Mouse (Mus musculus) thymus, adult 2 months (tissue): Measurements from ENCODE around the gene Hs3st2. TPM values are rescaled to one million over a fixed set of nuclear protein-coding genes. Genes with fewer than 3 reads are reported as not detected.

ENCODE experiments used
- DNase-seq: peaks from one replicate; pipeline ENCODE4 v3.0.0; 2021
- H3K27ac ChIP-seq: fragments of 200-500 bp; 2 replicates; pipeline ENCODE4 v1.5.1; 2012; ENCODE audit warnings: low read length, control low read depth; ENCODE audit not compliant: control insufficient read depth, insufficient read depth
- H3K27me3 ChIP-seq: fragments of 200-500 bp; 2 replicates; pipeline ENCODE4 v1.6.1; 2012; ENCODE audit warnings: mild to moderate bottlenecking, low read length, moderate library complexity, mixed read lengths; ENCODE audit not compliant: control insufficient read depth, insufficient read depth
- H3K36me3 ChIP-seq: fragments of 200-500 bp; 2 replicates; pipeline ENCODE4 v1.6.1; 2012; ENCODE audit warnings: mild to moderate bottlenecking, low read length, moderate library complexity; ENCODE audit not compliant: control insufficient read depth, insufficient read depth
- H3K4me1 ChIP-seq: fragments of 200-500 bp; replicated peaks from 2 replicates; pipeline ENCODE4 v1.6.1; 2012; ENCODE audit warnings: low read length; ENCODE audit not compliant: control insufficient read depth, insufficient read depth
- H3K4me3 ChIP-seq: fragments of 200-500 bp; 2 replicates; pipeline ENCODE4 v1.5.1; 2012; ENCODE audit warnings: mild to moderate bottlenecking, low read length, control low read depth, moderate library complexity; ENCODE audit not compliant: control insufficient read depth, insufficient read depth
- CTCF ChIP-seq: fragments of 200-500 bp; IDR thresholded peaks from 2 replicates; pipeline ENCODE4 v1.5.1; 2012; ENCODE audit warnings: mild to moderate bottlenecking, control low read depth, low read length, moderate library complexity, borderline replicate concordance; ENCODE audit not compliant: control insufficient read depth, poor library complexity, insufficient read depth; ENCODE audit errors: extremely low read depth
- POLR2A ChIP-seq: fragments of 200-500 bp; IDR thresholded peaks from 2 replicates; pipeline ENCODE4 v1.6.1; 2012; ENCODE audit warnings: mild to moderate bottlenecking, low read length, control low read depth, moderate library complexity; ENCODE audit not compliant: control insufficient read depth, poor library complexity, insufficient read depth; ENCODE audit errors: extremely low read depth
- WGBS: fragments of 180-500 bp; shearing (Covaris S2); methylation state at CpG from one replicate; pipeline ENCODE4 v1.1.7; 2018; 5-methylcytosine and 5-hydroxymethylcytosine counted together
- polyA plus RNA-seq: library from polyadenylated mRNA; depleted of rRNA; stranded (reverse); fragments of >200 nt; gene quantifications from 2 replicates; pipeline ENCODE4 v1.2.3, GENCODE M21; 2012

Gene Hs3st2
- polyA plus RNA-seq, 1 experiment: 0.05 TPM

DNA sequence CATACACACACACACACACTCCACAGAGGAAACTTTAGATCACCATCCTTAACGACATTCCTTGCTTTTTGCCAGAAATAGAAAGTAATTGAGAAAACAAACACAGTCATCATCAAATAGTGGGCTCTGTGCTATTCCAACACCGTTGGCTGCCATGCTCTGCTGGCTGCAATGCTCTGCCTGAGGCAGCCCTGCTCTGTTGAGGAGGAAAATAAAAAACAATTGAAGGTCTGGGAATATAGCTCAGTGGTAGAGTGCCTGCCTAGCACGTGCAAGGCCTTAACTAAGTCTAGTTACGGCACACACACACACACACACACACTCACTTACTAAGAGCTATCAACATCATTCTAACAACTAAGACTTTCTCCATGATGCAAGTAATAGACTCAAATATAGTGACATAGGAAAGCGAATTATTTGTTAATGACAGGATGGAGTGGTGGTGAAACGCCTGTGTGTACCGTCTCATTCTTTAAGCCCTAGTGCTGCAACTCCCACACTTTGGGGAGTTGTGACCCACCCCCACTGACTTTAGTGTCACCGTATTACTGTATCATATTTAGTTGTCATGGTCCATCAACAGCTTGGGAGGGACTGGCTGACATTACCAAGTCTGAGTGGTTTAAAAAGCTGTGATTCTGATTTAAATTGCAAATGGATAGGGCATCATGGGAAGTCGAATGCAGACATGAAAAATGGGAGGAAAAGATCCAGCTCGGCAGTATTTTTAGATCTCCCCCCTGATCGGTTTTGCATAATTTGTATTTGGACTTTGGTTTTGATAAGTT lies 19.3 kb downstream of the Hs3st2 start:
- Histone ChIP-seq H3K36me3 (no peaks in the 10 kb centered on the region), H3K27me3 (no peaks in the 10 kb centered on the region), H3K4me1 (no peaks in the 10 kb centered on the region), H3K27ac (no peak overlapping the region), H3K4me3 (no peak overlapping the region)
- 91% methylated on average over 11 of the region's 11 CpGs for WGBS
- TF ChIP-seq POLR2A: no peak
- TF ChIP-seq CTCF: no peak
- no peak for DNase-seq

DNA sequence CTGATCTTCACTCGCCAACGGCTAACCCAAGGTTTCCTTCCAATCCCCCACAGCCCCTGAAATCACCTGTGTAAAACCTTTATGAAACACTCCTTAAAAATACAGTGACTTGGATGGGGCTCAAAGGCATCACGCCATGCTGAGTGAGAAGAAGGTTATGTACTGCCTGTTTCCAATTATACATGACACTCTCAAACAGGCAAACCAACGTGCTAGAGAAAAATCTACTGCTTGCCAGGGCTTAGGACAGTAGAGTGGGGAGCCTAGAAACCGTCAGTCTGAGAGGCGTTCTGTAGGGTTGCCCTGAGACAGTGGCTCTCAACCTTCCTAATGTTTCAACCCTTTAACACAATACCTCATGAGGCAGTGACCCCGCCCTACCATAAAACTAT lies 19.8 kb downstream of the Hs3st2 start:
- Histone ChIP-seq H3K4me1 (no peaks in the 10 kb centered on the region), H3K36me3 (no peaks in the 10 kb centered on the region), H3K27ac (no peak overlapping the region), H3K27me3 (no peaks in the 10 kb centered on the region), H3K4me3 (no peak overlapping the region)
- 89% methylated on average over 7 of the region's 7 CpGs for WGBS
- TF ChIP-seq CTCF: no peak
- no peak for TF ChIP-seq POLR2A
- DNase-seq: no peak

DNA sequence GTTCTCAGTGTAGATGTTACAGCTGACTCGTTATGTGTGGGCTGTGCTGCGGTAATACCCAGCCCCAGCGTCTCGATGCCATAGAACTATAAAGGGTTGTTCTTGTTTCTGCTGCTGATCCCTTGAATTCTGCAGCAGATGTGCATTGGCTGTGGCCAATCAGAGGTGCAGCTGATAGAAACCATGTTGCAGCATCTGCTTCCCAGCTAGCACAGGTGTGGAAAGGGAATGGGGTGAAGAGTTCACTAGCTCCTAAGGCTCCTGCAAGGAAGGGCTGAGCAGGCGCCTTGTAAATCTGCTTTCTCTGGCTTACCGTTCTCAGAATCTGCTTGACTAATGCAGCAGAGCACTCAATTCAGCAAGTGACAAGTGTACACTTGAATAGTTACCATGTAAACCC lies 45.2 kb downstream of the Hs3st2 start:
- Histone ChIP-seq H3K36me3 (no peaks in the 10 kb centered on the region), H3K4me1 (no peaks in the 10 kb centered on the region), H3K27me3 (no peaks in the 10 kb centered on the region), H3K27ac (no peak overlapping the region), H3K4me3 (no peak overlapping the region)
- DNase-seq: no peak
- TF ChIP-seq CTCF: no peak
- no peak for TF ChIP-seq POLR2A
- 91% methylated on average over 6 of the region's 6 CpGs for WGBS

DNA sequence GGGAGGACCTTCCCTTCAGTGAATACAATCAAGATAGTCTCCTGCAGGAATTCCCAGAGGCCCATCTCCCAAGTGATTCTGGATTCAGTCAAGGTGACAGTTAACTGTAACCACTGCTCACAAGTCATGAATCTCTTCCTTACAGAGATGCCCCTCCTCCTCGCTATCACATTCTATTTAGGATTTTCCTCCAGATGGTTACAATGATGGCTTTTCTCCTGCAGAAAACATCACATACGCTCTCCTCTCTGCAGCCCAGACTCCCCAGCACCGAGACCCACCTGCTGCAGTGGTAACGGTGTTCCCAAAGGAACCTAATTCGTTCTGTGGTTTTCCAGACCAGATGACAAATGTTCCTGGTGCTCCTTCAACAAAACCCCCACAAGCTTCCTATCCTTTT lies 49.5 kb downstream of the Hs3st2 start:
- Histone ChIP-seq H3K36me3 (no peaks in the 10 kb centered on the region), H3K27ac (no peak overlapping the region), H3K4me1 (no peaks in the 10 kb centered on the region), H3K27me3 (no peaks in the 10 kb centered on the region), H3K4me3 (no peak overlapping the region)
- 83% methylated on average over 5 of the region's 5 CpGs for WGBS
- DNase-seq: no peak
- no peak for TF ChIP-seq CTCF
- TF ChIP-seq POLR2A: no peak

DNA sequence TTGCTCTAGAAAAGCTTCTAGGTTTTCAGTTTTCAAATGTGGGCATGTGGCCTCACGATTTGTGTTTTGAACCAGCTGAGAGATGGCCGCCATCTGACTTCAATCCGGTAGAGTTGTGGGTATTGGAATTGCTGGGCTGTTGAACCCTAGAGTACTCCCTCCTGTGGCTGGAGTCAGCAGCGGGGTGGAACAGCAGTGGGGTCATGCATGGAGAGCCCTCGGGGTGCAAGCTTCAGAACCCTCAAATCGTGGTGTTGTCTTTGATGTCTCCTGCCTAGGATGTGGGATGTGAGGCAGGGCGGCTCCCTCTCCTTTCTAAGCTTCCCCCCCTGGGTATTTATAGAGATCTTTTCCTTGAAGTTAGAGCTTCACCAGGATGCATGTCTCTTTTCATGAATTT lies 52.7 kb downstream of the Hs3st2 start:
- Histone ChIP-seq H3K27me3 (no peaks in the 10 kb centered on the region), H3K36me3 (no peaks in the 10 kb centered on the region), H3K4me1 (no peaks in the 10 kb centered on the region), H3K4me3 (no peak overlapping the region), H3K27ac (no peak overlapping the region)
- TF ChIP-seq CTCF: no peak
- no peak for TF ChIP-seq POLR2A
- DNase-seq: no peak
- WGBS: 66% methylated on average over 7 of the region's 7 CpGs

DNA sequence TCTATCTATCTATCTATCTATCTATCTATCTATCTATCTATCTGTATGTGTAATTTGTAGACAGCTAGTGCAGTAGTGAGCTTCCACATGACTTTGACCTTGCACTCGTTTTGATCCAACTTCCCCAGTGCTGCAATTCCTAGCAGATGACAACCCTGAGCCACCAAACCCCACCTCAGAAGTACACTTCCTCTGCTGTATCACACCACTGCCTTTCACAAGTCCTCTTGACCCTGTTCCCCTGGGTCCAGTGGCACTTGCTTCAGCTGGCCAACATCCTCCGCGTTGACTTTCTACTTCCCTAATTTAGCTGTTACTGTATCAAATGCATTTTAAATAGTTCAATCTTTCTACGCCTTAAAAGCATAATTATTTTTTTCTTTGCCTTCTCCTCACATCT lies 54.6 kb downstream of the Hs3st2 start:
- TF ChIP-seq CTCF (no peak), POLR2A (no peak)
- H3K27ac ChIP-seq: no peak overlapping the region
- H3K27me3 ChIP-seq: no peaks in the 10 kb centered on the region
- no peak overlapping the region for H3K4me3 ChIP-seq
- H3K36me3 ChIP-seq: no peaks in the 10 kb centered on the region
- no peaks in the 10 kb centered on the region for H3K4me1 ChIP-seq
- WGBS: 32% methylated on average over 4 of the region's 4 CpGs
- DNase-seq: no peak

DNA sequence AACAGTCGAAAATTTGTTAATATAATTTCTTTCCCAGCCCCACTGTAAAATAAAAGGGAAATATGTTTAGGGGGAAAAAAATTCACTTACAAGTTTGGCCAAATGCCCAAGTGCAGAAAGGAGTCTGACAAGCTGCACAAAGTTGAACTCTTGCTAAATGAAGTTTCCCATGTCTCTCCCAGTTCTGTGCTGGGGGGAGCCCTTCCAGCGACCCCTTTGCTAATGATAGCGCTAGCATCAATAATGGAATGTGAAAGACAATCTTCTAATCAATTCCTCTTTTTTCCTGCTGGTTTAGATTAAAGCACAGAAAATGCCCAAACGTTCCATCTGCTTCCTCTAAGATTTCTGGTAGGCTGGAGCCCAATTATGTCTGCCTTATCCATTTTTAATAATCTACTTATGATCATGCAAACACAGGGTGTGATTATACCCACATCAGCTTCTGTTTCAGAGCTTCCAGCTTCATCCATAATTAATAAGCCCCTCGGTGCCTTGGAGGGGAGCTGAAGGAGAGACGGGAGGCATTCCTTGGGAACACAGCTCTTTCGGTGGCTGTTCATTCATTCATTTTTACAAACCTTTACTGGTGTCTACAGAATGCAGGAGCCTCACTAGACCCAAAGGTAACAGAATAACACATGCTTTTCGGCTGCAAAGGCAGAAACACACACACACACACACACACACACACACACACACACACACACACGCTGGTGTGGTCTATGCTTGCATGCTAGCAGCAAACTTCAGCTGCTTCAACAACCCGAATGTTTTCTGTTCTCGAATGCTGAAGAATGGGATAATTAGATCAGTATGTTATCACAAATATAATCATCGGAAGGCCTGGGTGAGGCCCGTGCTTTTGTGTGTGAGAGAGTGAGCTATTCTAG lies 59.5 kb downstream of the Hs3st2 start:
- WGBS: 72% methylated on average over 13 of the region's 13 CpGs
- Histone ChIP-seq H3K36me3 (no peaks in the 10 kb centered on the region), H3K4me1 (no peaks in the 10 kb centered on the region), H3K27ac (no peak overlapping the region), H3K27me3 (no peaks in the 10 kb centered on the region), H3K4me3 (no peak overlapping the region)
- DNase-seq: no peak
- TF ChIP-seq CTCF (no peak), POLR2A (no peak)
